Mouse (Mus musculus) heart, embryonic 15.5 days (tissue): ENCODE measurements around the gene Ccz1. TPM values are rescaled to one million over a fixed set of nuclear protein-coding genes. Genes with fewer than 3 reads are reported as not detected.

Experiments used
- ATAC-seq: fragments of 200-750 bp; cut with Nextera tagmentation; replicated peaks from 2 replicates; pipeline ENCODE4 v1.8.0; 2017; ENCODE audit warnings: low read depth, moderate TSS enrichment; ENCODE audit not compliant: insufficient number of reproducible peaks, insufficient read depth, low FRiP score
- H3K27ac ChIP-seq: fragments of 300-500 bp; sonication (generic); 2 replicates; pipeline ENCODE4 v1.5.1; 2015; ENCODE audit warnings: mild to moderate bottlenecking, inconsistent platforms
- H3K27me3 ChIP-seq: fragments of 300-500 bp; sonication (generic); 2 replicates; pipeline ENCODE4 v1.6.1; 2015; ENCODE audit warnings: inconsistent platforms
- H3K36me3 ChIP-seq: fragments of 300-500 bp; sonication (generic); 2 replicates; pipeline ENCODE4 v1.6.1; 2015; ENCODE audit warnings: mild to moderate bottlenecking, inconsistent platforms
- H3K4me1 ChIP-seq: fragments of 300-500 bp; sonication (generic); replicated peaks from 2 replicates; pipeline ENCODE4 v1.6.1; 2015; ENCODE audit warnings: inconsistent platforms
- H3K4me2 ChIP-seq: fragments of 300-500 bp; sonication (generic); 2 replicates; pipeline ENCODE4 v1.6.1; 2015; ENCODE audit warnings: inconsistent platforms, mild to moderate bottlenecking, moderate library complexity
- H3K4me3 ChIP-seq: fragments of 300-500 bp; sonication (generic); 2 replicates; pipeline ENCODE4 v1.5.1; 2015; ENCODE audit warnings: mild to moderate bottlenecking, inconsistent platforms
- H3K9ac ChIP-seq: fragments of 300-500 bp; sonication (generic); 2 replicates; pipeline ENCODE4 v1.6.1; 2015; ENCODE audit warnings: mild to moderate bottlenecking, inconsistent platforms
- H3K9me3 ChIP-seq: fragments of 300-500 bp; sonication (generic); replicated peaks from 2 replicates; pipeline ENCODE4 v1.6.1; 2016; ENCODE audit warnings: inconsistent platforms
- WGBS: fragments of 180-500 bp; shearing (Covaris S2); methylation state at CpG from one replicate; pipeline ENCODE4 v1.1.7; 2015; ENCODE audit warnings: mixed read lengths; 5-methylcytosine and 5-hydroxymethylcytosine counted together
- polyA plus RNA-seq: library from polyadenylated mRNA; unstranded; fragments of >200 nt; fragmentation: Nextera tagmentation; extraction: Ambion mirVana; gene quantifications from 2 replicates; pipeline ENCODE4 v1.2.1, GENCODE M21; 2015

Ccz1 gene
- polyA plus RNA-seq = 46.1 and 48.8 TPM in 2 replicates

DNA sequence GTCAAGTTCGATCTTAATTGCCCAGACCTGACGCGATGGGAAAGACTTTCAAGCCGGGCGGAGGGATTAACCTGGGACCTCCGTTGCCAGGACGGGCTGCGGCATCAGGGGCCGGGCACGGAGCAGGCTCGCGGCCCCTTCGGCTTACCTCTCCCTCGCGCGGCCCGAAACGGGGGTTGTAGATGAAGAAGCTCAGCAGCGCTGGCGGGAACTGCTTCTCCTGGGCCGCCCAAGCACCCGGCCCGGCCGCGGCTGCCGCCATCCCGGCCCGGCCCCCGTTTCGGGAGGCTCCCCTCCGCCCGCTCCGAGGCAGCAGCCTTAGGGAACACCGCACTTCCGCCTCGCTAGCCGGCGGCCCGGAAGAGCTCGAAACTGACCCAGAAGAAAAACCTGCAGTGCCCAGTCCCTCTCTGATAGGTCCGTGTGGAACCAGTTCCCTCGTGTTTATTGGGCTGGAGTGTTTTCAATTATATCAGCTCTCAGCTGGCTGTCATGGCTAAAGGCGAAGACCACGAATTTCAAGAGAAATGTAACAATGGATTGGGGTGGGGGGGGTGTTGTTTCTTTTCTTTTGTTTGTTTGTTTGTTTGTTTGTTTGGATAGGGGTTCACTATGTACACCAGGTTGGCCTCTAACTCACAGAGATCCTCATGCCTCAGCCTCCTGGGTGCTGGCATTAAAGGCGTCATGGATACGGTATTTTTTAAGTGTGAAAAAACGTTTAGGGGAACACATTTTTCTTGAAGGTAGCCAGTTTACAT lies at the start of gene Ccz1:
Ccz1 (minus strand) TSS at position 327 of the 761 bp plus-strand sequence.
- peak within 1 kb of the TSS; percentile 58 for H3K4me2 ChIP-seq
- 2% methylated on average over 47 of the region's 47 CpGs for WGBS
- H3K9me3 ChIP-seq = no peaks in the 10 kb centered on the region
- H3K36me3 ChIP-seq = peaks cover 26% of the 10 kb centered on the region
- peaks cover 7% of the 10 kb centered on the region for H3K4me1 ChIP-seq
- H3K27me3 ChIP-seq = no peaks in the 10 kb centered on the region
- H3K9ac ChIP-seq = peak within 1 kb of the TSS; percentile 93
- ATAC-seq = peak; percentile 95
- peak within 1 kb of the TSS; percentile 86 for H3K27ac ChIP-seq
- H3K4me3 ChIP-seq = peak within 1 kb of the TSS; percentile 94

DNA sequence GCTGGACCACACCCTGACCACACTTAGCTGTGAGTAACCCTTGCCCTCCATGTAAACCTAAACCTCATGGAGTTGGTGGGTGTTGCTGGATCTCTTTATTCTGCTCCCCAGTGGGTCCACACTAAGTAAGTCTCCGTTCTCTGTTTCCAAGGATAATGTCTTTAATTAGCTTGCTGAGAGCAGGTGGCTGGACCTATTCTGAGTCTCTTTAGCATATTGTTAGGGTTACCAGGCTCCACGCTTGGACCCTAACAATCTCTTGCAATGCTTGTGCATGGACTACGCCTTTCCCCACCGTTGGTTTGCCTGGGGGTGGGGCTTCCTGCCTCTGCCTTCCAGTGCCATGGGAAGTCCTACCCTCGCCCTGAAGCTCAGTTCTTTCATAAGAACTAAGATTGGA lies 49.4 kb upstream of the Ccz1 start:
- WGBS = 70% methylated on average over 5 of the region's 5 CpGs

DNA sequence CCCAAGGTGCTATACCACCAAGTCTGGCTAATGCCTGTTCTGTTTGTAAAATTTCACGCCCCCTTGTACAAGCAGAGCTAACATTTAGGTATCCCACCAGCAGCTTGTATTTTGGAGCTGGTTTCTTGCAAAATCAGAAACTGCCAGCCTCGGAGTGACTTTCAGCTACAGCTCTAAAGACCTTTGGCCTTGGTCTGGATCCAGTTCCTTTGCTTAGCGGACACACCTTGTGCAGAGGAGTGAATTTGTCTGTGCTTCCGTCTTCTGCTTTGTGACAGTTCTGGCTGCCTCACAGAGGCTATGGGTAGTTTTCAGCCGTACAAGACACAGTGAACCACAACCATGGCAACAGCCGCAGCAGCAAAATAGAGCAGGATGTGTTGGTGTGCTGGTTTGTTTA lies 39.7 kb upstream of the Ccz1 start:
- H3K4me2 ChIP-seq = no peak overlapping the region
- no peak for ATAC-seq

More for the DNA sequence above, 49.4 kb upstream of the Ccz1 start:
- Histone ChIP-seq H3K9ac (no peak overlapping the region), H3K9me3 (no peaks in the 10 kb centered on the region), H3K27ac (no peak overlapping the region), H3K36me3 (no peaks in the 10 kb centered on the region), H3K4me3 (no peak overlapping the region), H3K4me2 (no peak overlapping the region), H3K27me3 (no peaks in the 10 kb centered on the region), H3K4me1 (no peaks in the 10 kb centered on the region)
- ATAC-seq = no peak

DNA sequence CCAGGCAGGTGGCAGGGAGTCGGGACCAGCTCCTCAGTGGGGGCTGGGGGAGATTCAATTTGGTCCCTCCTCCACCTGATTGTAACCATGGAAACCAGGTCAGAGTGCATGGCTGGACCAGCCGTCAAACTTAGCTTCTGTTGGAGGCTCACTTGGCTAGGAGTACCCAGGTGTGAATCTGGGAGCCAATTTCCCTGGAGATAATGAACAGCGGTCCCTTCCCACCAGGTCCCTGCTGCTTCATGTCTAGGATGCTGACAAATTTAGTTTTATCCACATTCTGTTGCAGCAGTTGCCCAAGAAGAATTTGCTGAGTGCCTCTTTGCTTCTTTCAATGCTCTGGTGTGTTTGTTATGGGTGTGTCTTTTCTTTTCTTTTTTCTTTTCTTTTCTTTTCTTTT lies 38.8 kb upstream of the Ccz1 start:
- no peak overlapping the region for H3K4me3 ChIP-seq
- no peaks in the 10 kb centered on the region for H3K36me3 ChIP-seq
- no peaks in the 10 kb centered on the region for H3K27me3 ChIP-seq

More for the DNA sequence above, 39.7 kb upstream of the Ccz1 start:
- Histone ChIP-seq H3K36me3 (no peaks in the 10 kb centered on the region), H3K9me3 (no peaks in the 10 kb centered on the region), H3K27me3 (no peaks in the 10 kb centered on the region), H3K9ac (no peak overlapping the region), H3K4me3 (no peak overlapping the region), H3K4me1 (no peaks in the 10 kb centered on the region), H3K27ac (no peak overlapping the region)
- 85% methylated on average over 6 of the region's 6 CpGs for WGBS

DNA sequence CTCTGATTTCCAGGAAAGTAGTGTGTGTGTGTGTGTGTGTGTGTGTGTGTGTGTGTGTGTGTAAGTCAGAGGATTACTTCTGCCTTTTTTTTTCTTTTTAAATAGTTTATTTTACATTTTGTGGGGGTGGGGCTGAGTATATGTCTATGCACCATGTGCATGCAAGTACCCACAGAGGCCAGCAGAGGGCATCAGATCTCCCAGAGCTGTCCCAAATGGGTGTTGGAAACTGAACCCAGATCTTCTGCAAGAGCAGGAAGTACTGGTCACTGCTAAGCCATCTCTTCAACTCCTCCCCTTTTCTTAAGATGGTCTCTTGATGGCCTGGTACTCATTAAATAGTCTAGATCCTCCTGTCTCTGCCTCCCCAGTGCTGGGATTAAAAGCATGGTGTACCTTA lies 36.6 kb upstream of the Ccz1 start:
- Histone ChIP-seq H3K4me3 (no peak overlapping the region), H3K9ac (no peak overlapping the region), H3K27ac (no peak overlapping the region), H3K4me1 (no peaks in the 10 kb centered on the region), H3K9me3 (no peaks in the 10 kb centered on the region), H3K27me3 (no peaks in the 10 kb centered on the region), H3K36me3 (no peaks in the 10 kb centered on the region), H3K4me2 (no peak overlapping the region)
- no peak for ATAC-seq

More for the DNA sequence above, 38.8 kb upstream of the Ccz1 start:
- 30% methylated on average over 3 of the region's 3 CpGs for WGBS
- Histone ChIP-seq H3K9me3 (no peaks in the 10 kb centered on the region), H3K9ac (no peak overlapping the region), H3K4me2 (no peak overlapping the region), H3K4me1 (no peaks in the 10 kb centered on the region), H3K27ac (no peak overlapping the region)
- ATAC-seq = no peak

DNA sequence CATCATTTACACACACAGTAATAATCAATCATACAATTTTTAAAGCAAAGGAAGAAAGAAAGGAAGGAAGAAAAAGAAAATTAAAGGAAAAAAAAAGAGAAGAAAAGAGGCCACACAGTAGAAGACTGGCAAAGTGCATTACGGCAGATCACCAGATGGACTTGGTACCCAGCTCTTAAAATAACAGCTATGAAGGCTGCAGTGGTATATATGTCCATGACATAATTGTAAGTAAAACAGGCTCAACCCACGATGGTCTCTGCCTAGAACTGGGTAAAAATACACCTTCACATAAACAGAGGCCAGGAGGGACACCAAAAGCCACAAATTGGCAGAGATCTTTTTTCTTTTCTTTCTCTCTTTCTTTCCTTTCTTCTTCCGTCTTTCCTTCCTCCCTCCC lies 35.2 kb upstream of the Ccz1 start:
- no peak overlapping the region for H3K4me3 ChIP-seq
- 58% methylated on average over 3 of the region's 3 CpGs for WGBS
- no peak overlapping the region for H3K4me2 ChIP-seq
- no peaks in the 10 kb centered on the region for H3K9me3 ChIP-seq
- no peaks in the 10 kb centered on the region for H3K36me3 ChIP-seq
- H3K27ac ChIP-seq = no peak overlapping the region
- H3K27me3 ChIP-seq = no peaks in the 10 kb centered on the region
- H3K4me1 ChIP-seq = no peaks in the 10 kb centered on the region
- no peak overlapping the region for H3K9ac ChIP-seq
- no peak for ATAC-seq

DNA sequence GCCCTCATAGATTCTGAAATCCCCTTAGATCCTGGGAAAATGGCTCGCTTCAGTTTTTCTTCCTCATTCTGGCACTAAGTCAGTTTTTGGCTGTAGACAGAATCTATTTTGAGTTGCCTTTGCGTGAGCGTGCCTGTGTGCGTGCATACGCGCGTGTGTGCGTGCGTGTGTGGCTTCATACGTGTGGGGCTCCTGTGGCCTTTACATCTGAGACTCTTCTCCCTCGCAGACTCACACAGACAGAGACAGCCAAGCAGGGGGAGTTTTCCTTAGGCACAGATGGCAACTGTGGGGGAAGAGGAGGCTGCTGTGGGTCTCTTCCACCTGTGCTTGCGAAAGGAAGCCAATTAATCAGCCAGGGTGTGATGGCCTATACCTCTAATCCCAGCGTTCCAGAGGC lies 32.6 kb upstream of the Ccz1 start:
- H3K4me1 ChIP-seq = no peaks in the 10 kb centered on the region
- H3K27ac ChIP-seq = no peak overlapping the region
- no peak for ATAC-seq
- no peaks in the 10 kb centered on the region for H3K36me3 ChIP-seq
- no peaks in the 10 kb centered on the region for H3K9me3 ChIP-seq
- H3K27me3 ChIP-seq = no peaks in the 10 kb centered on the region
- no peak overlapping the region for H3K4me2 ChIP-seq
- 66% methylated on average over 13 of the region's 13 CpGs for WGBS
- no peak overlapping the region for H3K9ac ChIP-seq
- H3K4me3 ChIP-seq = no peak overlapping the region

DNA sequence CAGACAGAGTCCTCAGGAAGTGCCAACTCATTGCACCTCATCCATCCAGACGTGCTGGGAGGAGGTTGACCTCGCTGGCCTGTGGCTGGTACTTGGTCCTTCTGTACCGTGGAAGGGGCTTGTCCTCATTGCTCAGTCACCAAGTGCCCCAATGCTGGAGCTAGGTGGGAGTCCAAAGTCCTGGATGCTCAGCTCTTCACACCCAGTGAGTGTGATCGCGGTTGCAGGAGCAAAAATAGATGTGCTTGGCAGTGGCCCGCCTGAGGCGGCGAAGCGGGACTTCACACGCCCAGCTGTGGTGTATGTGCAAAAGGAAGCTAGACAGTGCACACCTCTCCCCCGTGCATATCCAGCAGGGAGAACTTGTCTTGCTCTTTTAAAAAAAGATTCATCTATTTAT lies 28.5 kb upstream of the Ccz1 start:
- WGBS = 79% methylated on average over 11 of the region's 11 CpGs

DNA sequence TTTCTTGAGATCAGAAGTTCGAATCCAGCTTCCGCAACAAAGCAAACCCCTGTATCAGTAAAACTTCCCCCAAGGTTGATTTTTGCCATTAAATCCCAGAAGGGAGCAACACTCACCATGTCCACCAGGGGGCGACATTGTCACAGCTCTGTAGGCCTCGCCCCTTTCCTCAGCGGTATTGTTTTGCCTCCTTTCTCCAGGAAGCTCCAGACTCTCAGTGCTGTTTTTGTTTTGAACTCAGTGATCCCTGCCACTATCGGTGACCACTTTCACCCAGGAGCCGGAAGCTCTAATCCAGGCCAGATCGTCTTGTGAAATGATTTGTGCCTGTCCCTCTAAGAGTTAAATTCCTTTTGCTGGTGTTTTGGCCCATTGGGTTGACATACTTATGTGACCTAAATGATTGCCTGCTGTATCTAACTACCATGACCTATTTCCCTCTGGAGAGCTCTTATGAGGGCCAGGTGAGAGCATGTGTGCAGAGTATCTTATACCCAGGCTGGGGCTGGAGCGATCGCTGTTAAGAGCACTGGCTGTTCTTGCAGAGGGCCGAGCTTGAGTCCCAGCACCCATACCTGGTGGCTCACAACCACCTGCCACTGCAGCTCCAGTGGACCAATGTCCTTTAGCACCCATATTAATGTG lies 26.2 kb upstream of the Ccz1 start:
- no peak overlapping the region for H3K4me3 ChIP-seq
- ATAC-seq = no peak
- no peak overlapping the region for H3K27ac ChIP-seq
- no peak overlapping the region for H3K9ac ChIP-seq
- no peaks in the 10 kb centered on the region for H3K27me3 ChIP-seq
- WGBS = 42% methylated on average over 11 of the region's 11 CpGs
- no peaks in the 10 kb centered on the region for H3K4me1 ChIP-seq
- H3K36me3 ChIP-seq = no peaks in the 10 kb centered on the region
- H3K4me2 ChIP-seq = peak overlapping the region; percentile 36; the same call in 1 of the 2 replicates
- H3K9me3 ChIP-seq = no peaks in the 10 kb centered on the region

More for the DNA sequence above, 28.5 kb upstream of the Ccz1 start:
- Histone ChIP-seq H3K36me3 (no peaks in the 10 kb centered on the region), H3K4me1 (no peaks in the 10 kb centered on the region), H3K27ac (no peak overlapping the region), H3K4me3 (no peak overlapping the region), H3K4me2 (no peak overlapping the region), H3K9me3 (no peaks in the 10 kb centered on the region), H3K27me3 (no peaks in the 10 kb centered on the region), H3K9ac (no peak overlapping the region)
- ATAC-seq = no peak

DNA sequence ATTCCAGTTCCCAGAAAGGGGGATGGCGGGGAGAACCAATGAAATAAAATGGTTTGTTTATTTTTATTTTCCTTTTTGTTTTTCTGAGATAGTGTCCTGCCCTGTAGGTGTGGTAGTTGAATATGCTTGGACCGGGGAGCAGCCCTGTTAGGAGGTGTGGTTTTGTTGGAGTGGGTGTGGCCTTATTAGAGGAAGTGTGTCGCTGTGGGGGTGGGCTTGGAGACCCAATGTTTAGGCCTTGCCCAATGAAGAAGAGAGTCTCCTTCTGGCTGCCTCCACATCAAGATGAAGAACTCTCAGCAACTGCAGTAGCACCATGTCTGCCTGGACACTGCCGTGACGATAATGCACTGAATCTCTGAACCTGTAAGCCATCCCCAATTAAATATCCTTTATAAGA lies 25.2 kb upstream of the Ccz1 start:
- no peak overlapping the region for H3K4me2 ChIP-seq
- no peak overlapping the region for H3K27ac ChIP-seq
- H3K4me3 ChIP-seq = no peak overlapping the region
- H3K9ac ChIP-seq = no peak overlapping the region
- ATAC-seq = no peak
- WGBS = 87% methylated on average over 5 of the region's 5 CpGs
- no peaks in the 10 kb centered on the region for H3K36me3 ChIP-seq
- H3K9me3 ChIP-seq = no peaks in the 10 kb centered on the region
- no peaks in the 10 kb centered on the region for H3K4me1 ChIP-seq
- no peaks in the 10 kb centered on the region for H3K27me3 ChIP-seq

DNA sequence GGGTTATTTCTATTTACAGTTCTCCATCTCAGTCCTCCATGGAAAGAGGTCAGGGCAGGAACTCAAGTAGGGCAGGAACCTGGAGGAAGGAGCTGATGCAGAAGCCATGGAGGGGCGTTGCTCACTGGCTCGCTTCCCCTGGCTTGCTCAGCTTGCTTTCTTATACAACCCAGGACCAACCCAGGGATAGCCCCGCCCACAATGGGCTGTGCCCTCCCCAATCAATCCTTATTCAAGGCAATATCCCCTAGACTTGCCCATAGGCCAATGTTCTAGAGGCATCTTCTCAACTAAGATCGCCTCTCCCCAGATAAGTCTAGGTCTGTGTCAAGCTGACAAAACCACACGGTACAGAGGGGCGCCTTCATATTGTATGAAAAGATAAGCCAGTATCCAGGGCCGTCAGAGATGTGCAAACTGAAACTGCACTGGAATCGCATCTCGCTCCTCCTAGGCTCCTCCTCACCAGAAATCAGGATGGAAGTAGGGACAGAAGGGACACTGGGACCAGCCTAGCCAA lies 24.5 kb upstream of the Ccz1 start:
- ATAC-seq = no peak
- Histone ChIP-seq H3K4me1 (no peaks in the 10 kb centered on the region), H3K4me3 (no peak overlapping the region), H3K27ac (no peak overlapping the region), H3K4me2 (no peak overlapping the region), H3K27me3 (no peaks in the 10 kb centered on the region), H3K9me3 (no peaks in the 10 kb centered on the region), H3K9ac (no peak overlapping the region), H3K36me3 (no peaks in the 10 kb centered on the region)
- 74% methylated on average over 9 of the region's 9 CpGs for WGBS
